Mouse (Mus musculus) left cerebral cortex, adult 18-20 months (tissue): ENCODE results near the gene Mrpl55. TPM values are rescaled to one million over a fixed set of nuclear protein-coding genes. Genes with fewer than 3 reads are reported as not detected.

Experiments used
- DNase-seq, 2 experiments: peaks; one replicate each; pipeline ENCODE4 v3.0.0; 2021 to 2022; ENCODE audit warnings: low spot score in 2 of 2, mixed read lengths in 1 of 2
- long read RNA-seq, 2 experiments: library from polyadenylated mRNA; stranded (forward); transcript quantifications; one replicate each; pipeline ENCODE4 v2.0.0; 2021
- total RNA-seq, 2 experiments: library from RNA; stranded (reverse); gene quantifications; 2 replicates each; pipeline ENCODE4 v1.2.3; 2021

The Mrpl55 gene
- 10 to 100 TPM; 43.8 to 44.4 TPM for total RNA-seq
- long read RNA-seq, experiment 1, transcript Mrpl55-205 (4 exons, 718 nt), result minor isoform, 7 of 44 reads
- long read RNA-seq, experiment 1, transcript Mrpl55-201 (4 exons, 940 nt), result major isoform, 16 of 44 reads
- long read RNA-seq, experiment 1, transcript Mrpl55-203 (4 exons, 792 nt), result minor isoform, 8 of 44 reads
- long read RNA-seq, experiment 1, partial matches to known transcripts, result 4 of 44 reads
- long read RNA-seq, experiment 1, other reads (novel, unspliced or antisense), result 6 of 44 reads
- long read RNA-seq, experiment 2, transcript Mrpl55-205 (4 exons, 718 nt), result minor isoform, 6 of 51 reads
- long read RNA-seq, experiment 2, transcript Mrpl55-203 (4 exons, 792 nt), result minor isoform, 10 of 51 reads
- long read RNA-seq, experiment 2, transcript Mrpl55-201 (4 exons, 940 nt), result major isoform, 19 of 51 reads
- long read RNA-seq, experiment 2, partial matches to known transcripts, result 2 of 51 reads
- long read RNA-seq, experiment 2, other reads (novel, unspliced or antisense), result 12 of 51 reads

- DNase-seq, result peak; percentile 92 to 97
These were observed at the start of gene Mrpl55 for GRCm38 (mm10) chr11:59202081-59202995. Gene Mrpl55, plus strand, starts transcription at chr11:59202486.

GRCm38 (mm10) chr11:59154220-59154619, 48.1 kb upstream of the Mrpl55 start:
- DNase-seq, result no peak

GRCm38 (mm10) chr11:59155900-59156299, 46.4 kb upstream of the Mrpl55 start:
- DNase-seq, result no peak

GRCm38 (mm10) chr11:59159099-59159498, 43.2 kb upstream of the Mrpl55 start:
- DNase-seq, result no peak

GRCm38 (mm10) chr11:59159558-59159957, 42.7 kb upstream of the Mrpl55 start:
- no peak for DNase-seq

- no peak for DNase-seq
These were observed 40.9 kb upstream of the Mrpl55 start for GRCm38 (mm10) chr11:59161398-59161797.

GRCm38 (mm10) chr11:59162443-59163254, 39.6 kb upstream of the Mrpl55 start:
- DNase-seq, result no peak

- DNase-seq, result peak; percentile 98
These were observed 38.7 kb upstream of the Mrpl55 start, which contains the start of gene Iba57 for GRCm38 (mm10) chr11:59163255-59164236. Gene Iba57, minus strand, starts transcription at chr11:59163739.

GRCm38 (mm10) chr11:59164384-59164783, 37.9 kb upstream of the Mrpl55 start:
- DNase-seq, result no peak

- no peak for DNase-seq
These were observed 36.6 kb upstream of the Mrpl55 start for GRCm38 (mm10) chr11:59165616-59166241.

- no peak for DNase-seq
These were observed 32.5 kb upstream of the Mrpl55 start for GRCm38 (mm10) chr11:59169807-59170206.

- DNase-seq, result no peak
These were observed 31.7 kb upstream of the Mrpl55 start for GRCm38 (mm10) chr11:59170549-59170948.

- no peak for DNase-seq
These were observed 28.0 kb upstream of the Mrpl55 start for GRCm38 (mm10) chr11:59174189-59174838.

GRCm38 (mm10) chr11:59176475-59176874, 25.8 kb upstream of the Mrpl55 start:
- no peak for DNase-seq

GRCm38 (mm10) chr11:59176921-59177320, 25.4 kb upstream of the Mrpl55 start:
- DNase-seq, result no peak

GRCm38 (mm10) chr11:59182864-59183331, 19.4 kb upstream of the Mrpl55 start, which contains the start of gene Gjc2:
Gene Gjc2, minus strand, starts transcription at chr11:59183213.
- DNase-seq, result peak in 1 of 2 experiments; percentile 23

- DNase-seq, result peak; percentile 57 to 62
These were observed 18.5 kb upstream of the Mrpl55 start for GRCm38 (mm10) chr11:59183821-59184220.

- no peak for DNase-seq
These were observed 16.8 kb upstream of the Mrpl55 start for GRCm38 (mm10) chr11:59185490-59185889.
